Mouse (Mus musculus): ENCODE results near the gene Peak1.

Gene Peak1

DNA sequence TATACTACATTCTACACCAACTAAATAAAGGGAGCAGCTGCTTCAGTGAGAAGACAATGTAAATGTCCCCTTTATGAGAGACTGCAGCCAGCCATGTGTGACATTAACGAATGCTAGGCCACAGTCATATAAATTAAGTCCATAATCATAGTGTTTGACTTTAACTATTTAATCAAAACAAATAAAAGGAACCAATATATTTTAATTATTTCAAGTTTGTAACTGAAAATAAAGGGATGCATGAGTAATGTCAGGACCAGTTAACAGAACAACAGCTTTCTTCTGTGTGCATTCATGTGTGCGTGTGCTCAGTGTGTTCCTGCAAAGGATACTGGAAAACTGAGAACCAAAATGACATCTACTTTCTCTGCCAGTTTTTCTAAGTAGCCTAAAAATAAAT, 113.3 kb downstream of the Peak1 start:
- DNase-seq: no peak

DNA sequence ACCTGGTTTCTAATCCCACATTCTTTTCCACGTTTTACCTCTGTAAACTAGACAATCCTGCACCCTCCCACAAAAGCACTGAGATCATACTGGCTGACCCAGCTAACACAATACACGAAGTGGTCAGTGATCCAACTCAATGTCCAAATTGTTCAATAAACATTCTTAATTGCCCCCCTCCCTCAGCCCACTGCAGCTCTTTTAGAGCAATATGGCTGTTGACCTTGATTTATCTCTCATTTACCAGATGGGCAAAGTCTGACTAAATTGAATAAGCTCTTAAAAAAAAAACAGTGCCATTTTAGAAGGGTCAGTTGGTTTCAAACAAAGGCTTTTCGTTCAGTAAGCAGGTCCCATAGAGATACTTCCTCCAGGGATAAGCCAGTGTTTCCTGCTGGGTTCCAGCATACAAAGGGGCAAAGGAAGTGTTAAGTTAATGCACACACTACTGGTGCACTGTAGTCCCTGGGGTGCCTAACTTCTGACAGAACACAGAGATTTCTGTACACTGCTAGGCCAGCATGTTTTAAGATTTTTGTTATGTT, 114.9 kb downstream of the Peak1 start:
- no peak for DNase-seq

DNA sequence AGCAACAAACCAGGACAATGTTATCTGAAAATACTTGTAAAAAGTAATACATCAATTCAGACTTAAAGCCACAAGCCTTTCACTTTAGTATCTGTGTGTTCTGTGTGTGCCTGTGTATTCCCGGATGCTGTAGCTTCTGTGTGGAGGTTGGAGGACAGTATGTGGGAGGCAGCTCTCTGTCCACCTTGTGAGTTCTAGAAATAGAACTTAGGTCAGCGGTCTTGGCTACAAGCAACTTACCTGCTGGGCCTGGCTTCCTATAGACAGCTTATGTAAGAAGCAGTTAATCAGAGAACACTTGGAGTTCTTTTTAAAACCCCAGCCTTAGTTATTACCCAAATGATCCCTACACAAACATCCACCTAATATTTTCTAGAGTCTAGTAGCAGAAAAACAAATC, 127.8 kb downstream of the Peak1 start:
- DNase-seq: no peak

DNA sequence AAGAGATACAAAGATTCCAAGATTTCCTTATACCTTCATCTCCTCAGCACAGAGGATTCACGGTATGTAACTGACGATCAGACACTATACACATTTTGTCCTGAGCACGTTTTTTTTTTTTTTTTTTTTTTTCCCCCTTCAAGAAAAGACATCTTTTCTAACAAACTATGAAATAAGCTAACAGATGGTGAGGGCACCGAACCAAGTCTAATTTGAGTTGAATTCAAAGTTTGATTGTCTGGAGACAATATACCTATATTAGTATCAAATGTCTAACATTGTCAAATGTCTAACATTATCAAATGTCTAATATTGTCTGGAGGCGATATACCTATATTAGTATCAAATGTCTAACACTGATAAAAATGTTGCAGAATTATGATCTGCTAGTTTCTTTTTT, 135.4 kb downstream of the Peak1 start:
- DNase-seq: no peak

DNA sequence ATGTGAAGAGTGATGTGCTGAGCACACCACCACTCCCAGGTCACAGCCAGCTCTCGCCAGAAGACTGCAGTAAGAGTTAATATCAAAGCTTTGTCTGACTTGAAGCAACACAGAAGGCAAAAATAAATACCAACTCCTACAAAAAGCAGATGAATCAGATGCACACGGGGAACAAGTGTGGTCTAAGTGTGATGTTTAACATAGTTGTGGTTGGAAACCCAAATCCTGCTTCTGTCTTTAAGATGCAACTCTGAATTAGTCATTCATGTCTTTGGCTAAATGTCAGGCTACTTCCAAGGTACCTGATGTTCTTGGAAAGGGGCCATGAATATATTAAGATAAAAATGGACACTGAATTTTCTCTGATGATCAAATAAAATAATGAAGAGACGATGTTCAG, 144.3 kb downstream of the Peak1 start:
- no peak for DNase-seq

DNA sequence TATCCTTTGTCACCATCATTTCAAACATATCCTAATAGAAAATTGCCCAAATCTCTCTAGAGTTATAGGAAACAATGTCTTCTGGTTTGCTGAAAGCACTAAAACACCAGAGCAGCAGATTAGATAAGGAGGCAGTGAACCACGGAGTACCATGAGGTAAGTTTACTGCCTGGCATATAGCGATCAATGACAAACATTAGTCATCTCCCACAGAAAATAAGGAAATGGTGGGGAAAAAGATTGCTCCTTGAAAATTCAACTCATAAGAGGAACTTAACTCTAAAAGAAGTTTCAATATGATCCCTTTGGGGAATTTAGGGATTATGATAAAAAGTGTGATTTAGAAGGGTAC, 145.6 kb downstream of the Peak1 start:
- DNase-seq: no peak

DNA sequence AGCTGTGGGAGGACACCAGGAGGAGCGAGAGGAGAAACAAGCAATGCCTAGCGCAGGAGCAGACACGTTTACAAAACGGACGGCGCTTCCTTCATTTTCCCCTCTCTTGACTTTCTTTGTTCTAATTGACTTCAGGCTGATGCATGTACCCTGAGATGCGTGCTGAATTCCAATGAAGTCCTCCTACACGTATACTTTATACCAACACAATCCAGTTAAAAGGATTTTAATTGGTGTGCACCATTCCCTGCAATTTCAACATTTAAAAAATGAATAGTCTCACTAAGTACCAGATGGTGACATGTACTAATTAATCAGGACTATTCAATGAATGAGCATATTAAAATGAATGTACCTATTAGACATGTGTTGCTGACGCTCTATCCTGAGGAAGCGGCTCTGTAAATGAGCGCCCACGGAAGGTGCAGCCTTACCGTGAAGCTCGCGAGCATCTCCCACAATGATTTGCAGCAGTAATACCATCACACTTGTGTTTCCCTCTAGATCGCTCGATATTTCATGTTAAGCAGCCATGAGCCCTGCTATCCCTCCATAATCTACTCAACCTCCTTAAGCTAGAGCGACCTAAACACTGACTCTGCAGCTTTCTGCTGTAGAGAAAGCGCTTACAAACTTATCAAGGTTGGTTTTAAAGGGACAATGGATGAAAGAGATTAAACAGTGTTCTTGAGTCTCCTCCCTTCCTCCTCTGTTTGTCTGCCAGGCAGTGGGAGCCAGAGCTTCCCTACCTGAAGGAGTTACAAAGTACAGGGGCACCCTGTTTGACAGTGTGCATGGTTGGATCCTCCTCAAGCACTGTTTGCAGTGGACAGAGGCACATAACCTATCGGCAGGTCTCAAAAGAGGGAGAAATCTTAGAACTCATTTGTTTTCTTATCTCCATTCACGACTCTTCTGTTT, 146.3 kb downstream of the Peak1 start:
- DNase-seq: no peak

DNA sequence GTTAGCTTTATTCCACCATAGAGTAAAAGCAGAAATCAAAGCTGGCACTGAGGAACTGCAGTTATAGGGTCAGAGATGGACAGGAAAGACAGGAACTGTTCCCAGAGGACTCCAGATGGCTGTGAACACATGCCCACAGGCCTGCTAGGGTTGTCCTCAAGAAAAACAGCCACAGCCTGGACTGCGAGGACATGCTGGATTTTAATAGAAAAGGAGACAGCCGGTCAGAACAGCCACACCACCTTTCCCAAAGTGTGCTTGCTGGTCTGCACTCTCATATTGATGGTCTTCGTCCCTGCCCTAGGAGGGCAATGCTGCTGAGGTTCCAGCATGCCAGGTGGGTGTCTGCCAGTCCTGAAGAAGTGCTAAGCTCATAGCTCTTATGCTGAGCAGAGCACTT, 148.8 kb downstream of the Peak1 start:
- no peak for DNase-seq

DNA sequence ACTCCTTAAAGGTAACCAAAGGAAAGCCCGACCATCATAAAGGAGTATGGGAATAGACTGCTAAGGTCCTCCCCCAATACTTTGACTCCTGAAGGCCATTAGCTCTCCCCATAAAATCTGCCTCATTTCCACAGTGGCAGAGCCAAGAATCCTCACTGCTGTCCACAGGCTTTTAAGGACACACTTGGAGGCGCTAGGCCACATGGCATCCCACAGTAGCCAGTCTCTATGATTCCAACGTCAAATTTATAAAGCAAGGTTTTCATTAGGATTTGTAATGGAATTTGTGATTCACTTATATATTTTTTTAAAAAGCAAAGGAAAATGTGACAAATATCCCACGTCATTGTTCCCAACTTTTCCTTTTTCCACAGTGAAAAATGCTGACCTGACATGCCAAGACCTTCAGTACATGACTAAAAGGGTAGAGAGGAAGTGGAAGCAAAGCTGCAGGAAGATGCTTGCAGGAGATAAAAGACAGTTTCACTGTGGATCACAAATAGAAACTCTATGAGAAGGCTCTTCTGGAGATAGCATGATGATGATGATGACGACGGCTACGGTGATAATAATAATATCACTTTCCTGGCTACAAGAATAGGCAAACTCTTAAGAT, 151.6 kb downstream of the Peak1 start:
- DNase-seq: no peak

DNA sequence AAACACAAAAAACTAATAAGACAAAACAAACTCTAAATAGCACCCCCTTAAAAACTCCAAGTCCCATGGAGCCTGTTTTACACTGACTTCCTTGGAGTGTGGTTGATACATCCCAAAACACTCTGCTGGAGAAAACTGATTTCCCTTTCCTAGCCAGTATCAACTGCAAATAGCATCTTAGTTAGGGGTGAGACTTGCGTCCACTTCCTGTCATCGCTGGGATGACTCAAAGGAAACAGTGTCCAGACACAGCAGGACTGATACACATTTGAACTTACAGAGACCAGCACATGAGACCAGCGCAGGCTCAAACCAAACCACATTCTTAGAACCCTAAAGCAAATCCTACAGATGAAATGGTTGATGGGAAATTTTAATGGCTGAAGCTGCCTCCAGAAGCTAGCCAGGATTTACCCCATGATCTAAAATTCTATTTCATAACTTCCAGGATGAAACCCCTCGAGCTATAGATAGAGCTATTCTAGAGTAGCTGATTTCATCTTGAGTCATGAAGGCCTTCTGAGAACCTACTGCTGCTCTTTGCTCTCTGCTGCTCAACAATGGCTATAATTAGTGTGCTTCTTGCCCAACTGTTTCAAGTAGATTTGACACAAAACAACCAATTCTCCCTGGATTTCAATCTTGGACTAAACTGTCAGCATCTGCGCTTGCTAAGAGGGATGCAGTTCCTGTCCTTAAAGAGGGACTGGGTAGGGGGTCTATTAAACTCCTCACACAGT, 152.2 kb downstream of the Peak1 start:
- DNase-seq: peak in 1 of 2 experiments; percentile 15

DNA sequence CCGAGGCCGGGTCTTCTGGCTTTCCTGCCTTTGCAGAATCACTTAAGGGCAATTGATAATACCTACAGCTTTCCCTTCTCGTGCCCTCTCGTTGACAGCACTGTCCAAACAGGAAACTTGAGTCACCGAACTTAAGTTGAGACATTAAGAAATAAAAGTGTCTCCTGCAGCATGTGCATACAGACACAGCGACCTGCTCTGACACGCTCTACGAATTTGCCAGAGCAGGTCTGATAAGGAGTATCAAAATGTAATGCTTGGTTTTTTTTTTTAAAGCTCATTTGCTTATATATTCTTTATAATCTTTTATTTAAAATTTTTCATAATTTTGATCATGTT, 152.9 kb downstream of the Peak1 start:
- DNase-seq: no peak

DNA sequence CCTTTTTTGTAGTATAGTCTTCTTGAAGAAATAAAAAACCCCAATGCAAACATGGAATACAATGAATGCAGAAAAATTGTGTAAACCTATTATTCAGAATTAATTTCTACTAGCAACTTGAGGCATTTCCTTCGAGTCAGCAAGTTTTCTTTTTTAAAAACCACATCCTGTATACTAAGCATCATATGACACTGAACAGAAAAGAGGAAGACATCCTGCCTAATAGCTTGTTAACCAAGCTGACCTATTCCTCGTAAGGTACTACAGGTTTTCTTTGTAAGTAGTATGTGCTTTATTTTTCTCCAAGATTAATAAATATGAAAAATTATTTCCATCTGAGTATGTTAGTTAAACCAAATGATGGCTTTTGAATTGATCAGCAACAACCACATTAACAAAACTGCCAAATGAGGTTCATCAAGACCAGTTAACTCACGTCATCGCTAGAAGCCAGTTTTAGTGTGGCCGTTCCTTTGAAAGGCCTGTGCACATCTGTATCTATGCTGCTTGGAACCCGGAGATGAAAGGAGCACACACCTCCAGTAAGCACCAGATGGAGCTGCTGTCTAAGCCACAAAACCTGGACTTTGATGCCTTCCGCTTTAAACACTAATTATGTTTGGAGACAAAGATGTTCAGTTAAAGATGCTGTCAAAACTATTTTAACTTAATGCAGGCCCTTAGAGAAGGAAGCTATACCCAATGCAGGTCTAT, 153.4 kb downstream of the Peak1 start:
- peak; percentile 48 to 52 for DNase-seq

DNA sequence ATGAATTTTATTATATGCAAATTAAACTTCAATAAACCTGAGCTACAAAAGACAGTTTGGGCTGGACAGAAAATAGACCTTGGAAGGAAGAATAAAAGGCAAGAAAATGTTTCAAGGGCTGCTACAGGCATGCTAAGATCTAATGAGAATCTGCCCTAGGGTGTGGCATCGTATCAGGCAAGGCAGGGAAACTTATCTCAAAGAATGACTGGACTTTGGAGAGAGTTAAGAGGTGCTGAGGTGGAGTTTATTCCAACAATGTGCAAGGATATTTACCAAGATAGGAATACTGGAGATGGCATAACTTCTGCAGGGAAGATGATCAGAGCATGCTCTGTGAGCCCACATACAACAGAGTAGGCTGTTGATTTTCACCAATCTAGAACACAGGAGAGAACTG, 154.8 kb downstream of the Peak1 start:
- no peak for DNase-seq

DNA sequence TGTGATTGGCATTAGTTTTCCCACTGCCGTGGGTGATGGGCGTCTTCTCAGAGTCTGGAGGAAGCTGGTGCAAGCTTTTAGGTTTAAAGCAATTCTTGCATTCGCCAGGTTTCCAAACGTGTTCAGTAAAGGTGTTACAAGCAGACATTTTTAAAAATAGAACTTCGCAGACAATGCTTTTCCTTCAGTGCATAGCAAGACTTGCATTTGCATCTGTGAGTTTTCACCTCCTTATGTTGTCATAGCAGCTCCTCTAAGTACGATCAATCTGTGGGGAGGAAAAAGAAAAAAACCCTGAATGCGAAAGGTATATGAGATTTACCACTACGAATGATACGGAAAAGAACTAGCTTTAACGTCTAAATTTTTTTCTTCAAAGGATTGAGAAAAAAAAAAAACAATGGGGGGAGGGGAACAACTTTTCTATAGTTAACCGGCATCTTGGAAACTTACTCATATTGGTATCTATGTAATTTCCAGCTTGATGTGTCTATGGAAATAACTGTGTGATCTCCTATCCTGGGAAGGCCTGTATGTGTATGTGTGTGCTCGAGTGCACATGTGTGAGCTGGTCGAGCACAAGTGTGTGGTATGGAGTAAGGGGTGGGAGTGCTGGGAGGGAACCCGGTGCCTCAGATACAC, 157.3 kb downstream of the Peak1 start:
- no peak for DNase-seq

DNA sequence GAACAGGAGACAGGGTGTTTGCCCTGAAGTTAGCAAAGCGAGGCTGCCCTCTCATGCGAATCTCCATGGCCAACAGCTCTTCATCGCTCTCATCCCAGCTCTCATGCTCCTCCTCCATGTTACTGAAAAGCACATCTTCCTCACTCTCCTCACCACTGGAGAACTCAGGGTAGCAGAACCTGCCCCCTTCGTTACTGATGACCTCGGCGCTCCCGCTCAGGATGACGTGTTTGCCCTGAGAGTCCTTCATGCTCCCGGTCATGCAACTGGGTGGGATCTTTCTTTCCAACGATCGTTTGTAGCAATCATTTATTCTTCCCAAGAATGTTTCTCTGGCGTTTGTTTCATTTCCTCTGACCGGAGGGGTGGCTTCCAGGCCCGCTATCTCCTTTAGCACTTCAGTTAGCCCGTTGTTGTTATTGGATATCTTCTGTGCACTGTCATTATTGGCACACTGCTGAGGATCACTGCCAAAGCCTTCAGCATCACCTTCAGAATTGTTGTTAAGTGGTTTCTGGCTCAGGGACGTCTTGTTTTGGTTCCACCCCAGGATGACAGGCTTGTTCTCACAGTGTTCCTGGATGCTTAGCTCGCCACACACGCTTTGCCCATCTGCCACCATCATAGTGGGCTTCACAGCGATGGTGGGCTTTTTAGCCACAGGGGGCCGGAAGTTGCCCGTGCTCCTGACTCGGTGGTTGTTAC, 157.9 kb downstream of the Peak1 start:
- no peak for DNase-seq

DNA sequence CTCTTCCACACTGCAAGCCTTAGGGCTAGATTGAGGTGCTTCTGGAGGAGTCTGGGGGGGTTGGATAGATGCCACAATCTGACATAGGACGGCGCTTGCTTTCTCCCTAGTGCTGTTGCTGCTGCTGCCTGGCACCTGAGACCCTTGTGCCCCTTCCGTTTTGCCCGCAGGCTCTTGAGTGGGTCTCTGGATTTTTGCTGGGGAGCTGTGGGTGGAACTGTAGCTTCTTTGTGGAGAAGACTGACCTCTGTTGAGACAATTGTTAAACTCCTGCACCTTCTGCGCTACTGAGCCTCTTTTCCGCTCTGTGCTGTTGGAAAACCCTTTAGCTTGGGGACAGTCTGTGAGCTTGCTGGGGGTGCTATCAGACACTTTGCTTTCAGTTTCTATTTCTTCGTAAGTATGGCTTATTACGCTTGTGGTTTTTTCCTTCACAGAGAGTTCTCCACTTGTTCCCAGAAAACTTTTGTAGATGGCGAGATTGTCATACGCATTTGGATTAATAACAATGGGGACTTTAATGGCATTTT, 159.5 kb downstream of the Peak1 start:
- no peak for DNase-seq

DNA sequence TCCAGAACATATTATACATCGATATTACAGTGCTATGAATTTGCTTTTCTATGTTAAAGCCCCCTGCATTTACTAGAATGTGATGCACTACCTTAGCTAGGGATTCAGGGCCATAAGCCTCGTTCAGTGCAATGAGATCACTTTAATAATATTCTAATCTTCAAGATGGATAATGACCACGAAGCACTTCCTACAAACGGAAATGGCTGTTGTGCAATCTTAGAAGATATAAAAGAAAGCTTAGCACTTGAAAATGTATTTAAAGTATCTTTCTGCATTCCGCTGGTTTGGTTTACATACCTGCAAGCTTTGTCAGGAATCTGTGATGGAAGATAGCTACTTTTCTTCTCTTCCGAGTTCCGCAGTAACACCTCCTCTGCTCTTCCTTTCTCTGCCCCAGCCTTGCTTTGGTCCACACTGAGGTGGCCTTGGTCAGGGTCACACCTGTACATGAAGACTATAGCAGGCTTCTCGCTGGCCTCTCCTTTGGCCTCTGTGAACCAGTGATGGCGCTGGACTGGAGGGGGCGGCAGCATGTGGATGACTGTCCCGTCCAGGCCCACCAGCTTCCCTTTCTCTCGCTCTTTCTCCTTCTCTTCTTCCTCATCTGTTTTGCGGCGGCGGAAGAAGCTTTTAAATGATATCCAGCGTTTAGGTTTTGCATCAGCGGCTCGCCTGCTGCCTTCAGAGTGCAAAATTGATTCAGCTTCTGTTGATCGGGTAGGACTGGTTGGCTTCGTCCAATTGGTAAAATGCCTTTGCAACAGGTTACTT, 160.5 kb downstream of the Peak1 start:
- DNase-seq: no peak

DNA sequence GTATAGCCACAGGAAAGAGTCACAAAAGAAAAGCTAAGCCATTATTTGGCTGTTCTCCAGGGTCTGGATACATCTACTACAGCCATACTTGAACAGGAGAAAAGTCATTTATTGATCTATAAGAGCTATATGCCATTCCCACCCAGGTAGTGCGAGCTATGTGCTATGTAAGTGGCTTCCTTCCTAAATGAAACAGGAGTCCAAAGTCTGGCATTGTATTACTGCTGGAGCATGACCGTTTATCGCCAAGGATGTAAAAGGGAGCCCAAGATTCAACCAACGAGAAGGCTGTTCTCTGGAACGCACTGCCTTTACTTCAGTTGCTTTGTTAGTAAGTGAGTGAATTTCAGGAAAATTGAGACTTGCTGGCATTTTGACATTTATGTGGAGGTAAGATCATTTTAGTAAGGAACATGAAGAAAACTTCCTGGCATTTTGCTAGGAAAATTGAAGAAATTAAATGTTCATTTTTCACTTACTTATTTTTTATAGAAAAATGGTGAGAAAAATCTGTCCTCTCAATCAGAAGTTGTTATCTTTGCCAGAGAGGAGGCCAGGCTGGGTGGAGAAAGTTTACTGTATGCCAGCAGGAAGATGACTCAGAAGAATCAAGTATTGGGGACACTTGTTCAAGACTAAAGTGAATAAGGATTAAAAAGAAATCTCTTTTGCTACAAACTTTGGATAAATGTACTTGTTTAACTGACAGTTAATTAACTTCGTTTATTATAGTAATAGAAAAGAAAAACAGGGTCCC, 162.0 kb downstream of the Peak1 start:
- no peak for DNase-seq

DNA sequence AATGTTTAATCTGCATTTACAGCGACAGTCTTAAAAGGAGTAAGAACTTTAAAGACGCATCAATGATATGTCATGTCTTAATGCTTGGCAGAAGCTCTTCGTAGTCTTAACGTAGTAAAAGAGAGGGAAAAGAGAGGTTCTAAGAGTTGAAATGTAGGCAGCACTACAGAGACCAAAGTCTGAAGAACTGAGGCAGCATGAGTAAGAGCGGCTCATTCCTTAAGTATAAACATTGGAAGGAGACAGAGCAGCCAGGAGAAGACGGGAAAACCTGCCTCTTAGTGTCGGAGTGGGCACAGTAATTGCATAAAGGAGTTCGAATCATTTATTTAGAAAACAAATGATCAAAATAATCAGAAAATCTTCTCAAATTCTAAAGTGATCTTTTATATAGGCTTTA, 173.5 kb downstream of the Peak1 start:
- no peak for DNase-seq

DNA sequence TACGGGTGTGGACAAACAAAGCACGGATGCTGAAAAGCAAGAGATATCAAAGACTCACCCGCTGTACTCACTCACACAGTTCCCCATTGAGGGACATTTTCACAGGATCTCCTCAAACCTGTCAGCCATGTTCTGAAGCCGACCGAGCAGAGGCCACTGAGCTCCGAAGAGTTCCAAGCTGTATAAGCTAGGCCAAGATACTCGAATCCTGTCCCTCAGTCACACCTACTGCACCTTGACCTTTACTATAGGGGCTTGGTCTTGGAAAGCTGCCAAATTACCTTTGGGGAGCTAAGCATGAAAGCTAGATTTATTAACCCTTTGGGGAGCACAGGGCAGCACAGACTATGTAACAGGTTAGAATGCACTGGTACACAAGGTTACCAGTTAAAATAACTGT, 174.0 kb downstream of the Peak1 start:
- no peak for DNase-seq
